Mouse (Mus musculus) embryo, embryonic 11.5 days (tissue): ENCODE data around the gene Apool.
"Not testable (repeated sequence)": the region's sequence is repeated elsewhere in the genome, so short reads cannot be mapped to it uniquely, and the experiment has no call there.

Experiments
- DNase-seq: peaks from one replicate; pipeline ENCODE4 v3.0.0-alpha.2; 2012; ENCODE audit warnings: low read depth, low spot score

Apool gene

GRCm38 (mm10) chrX:112310804-112311530, at the start of gene Apool:
Apool (plus strand) TSS chrX:112311334.
- DNase-seq = peak; percentile 77

GRCm38 (mm10) chrX:112273550-112273949, 37.6 kb upstream of the Apool start:
- no peak for DNase-seq

DNA sequence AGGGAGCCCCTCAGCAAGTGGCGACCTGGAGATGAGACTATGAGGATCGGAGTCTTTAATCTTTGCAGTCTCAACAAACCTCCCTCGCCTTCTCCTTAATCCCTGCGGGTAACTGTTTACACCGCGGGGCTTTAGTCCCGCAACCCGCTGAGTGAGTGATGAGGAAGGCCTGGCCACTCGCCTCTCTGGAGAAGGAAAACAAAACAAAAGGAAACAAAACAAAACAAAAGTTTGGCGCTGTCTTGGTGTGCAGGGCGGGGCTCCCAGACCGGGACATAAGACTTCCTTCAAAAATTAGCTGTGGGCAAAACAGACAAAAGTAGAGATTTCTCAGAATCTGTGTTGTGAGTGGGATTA, 375 bp downstream of the Apool start:
- peak; percentile 1 for DNase-seq

DNA sequence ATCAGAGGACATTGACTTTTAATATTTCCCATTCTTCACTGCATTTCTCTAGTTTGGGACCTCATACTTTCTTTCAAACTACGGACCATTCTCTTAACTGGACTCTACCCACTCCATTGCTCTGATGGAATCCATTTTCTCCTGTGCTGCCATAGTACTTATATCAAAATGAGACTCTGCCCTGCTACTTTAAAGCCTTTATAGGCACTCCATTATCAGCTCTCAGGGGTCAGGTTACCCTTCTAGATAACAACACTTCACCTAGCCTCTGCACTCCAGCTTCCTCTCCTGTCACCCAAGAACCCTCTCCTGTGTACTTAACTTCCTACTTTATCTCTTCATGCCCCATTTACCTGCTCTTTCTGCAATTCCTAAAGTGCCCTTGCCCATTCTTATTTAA, 960 bp downstream of the Apool start:
- no peak for DNase-seq

- DNase-seq = no peak
These were observed 9.1 kb downstream of the Apool start for GRCm38 (mm10) chrX:112320273-112320672.

GRCm38 (mm10) chrX:112339486-112339885, 28.4 kb downstream of the Apool start:
- DNase-seq = no peak

DNA sequence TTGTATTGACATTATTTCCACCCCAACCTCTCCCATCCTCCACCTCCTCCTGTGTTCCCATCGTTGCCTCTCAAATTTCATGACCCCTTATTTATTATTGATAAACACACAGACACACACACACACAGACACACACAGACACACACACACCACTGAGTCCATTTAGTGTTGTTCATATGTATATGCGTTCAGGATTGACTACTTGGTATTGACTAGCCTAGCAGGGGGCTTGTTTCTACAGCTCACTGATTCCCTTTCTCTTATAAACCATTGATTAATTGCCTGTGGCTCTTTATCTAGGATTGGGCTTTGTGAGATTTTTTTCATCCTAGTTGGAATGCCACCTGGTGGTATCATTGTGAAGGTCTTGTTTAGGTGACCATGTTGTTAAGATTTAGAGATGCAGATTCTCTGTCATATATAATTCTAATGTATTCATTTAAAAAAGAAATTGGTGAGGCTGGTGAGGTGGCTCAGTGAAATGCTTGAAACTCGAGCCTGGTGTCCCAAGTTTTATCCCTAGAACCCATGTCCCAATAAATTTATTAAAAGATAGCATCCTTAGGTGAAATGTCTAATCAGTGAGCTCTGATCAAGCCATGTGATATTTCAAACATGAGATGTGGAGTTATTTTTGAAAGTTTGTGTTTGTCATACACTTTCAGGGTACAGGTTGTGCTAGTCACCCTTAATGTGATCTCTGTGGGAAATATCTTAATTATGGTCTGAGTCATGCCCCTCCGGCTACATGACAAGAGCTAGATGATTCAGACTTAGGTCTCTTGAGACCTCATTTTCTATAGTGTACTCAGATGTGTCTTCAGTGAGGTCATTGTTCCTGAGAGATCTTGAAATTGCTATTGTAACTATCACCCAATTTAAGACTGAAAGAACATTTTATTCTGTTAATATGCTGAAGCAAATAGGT, 36.6 kb downstream of the Apool start:
- DNase-seq = no peak

- no peak for DNase-seq
These were observed 37.3 kb downstream of the Apool start for GRCm38 (mm10) chrX:112348395-112348791.

DNA sequence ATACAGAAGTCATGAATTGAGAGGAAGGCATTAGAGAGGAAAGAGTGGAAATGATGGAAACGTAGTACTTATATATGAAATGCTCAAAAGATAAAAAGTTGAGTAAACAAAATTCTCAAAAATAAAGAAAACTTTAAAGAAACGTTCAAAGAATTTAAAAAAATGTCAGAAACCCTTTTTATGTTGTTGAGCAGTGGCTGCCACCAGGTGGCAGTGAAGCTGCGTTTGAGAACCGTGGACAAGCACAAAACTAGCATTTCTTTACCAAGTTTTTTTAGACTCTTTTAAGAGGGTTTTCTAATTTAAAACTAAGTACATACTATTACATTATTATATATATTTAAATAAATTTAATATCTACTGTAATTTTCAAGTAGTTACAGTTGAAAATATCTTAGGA, 57.3 kb downstream of the Apool start:
- no peak for DNase-seq

- not testable (repeated sequence) for DNase-seq
These were observed 59.7 kb downstream of the Apool start for GRCm38 (mm10) chrX:112370577-112371410.

GRCm38 (mm10) chrX:112406679-112407078, 95.5 kb downstream of the Apool start, which contains the start of gene Satl1:
Satl1 (minus strand) TSS chrX:112406779.
- no peak for DNase-seq

DNA sequence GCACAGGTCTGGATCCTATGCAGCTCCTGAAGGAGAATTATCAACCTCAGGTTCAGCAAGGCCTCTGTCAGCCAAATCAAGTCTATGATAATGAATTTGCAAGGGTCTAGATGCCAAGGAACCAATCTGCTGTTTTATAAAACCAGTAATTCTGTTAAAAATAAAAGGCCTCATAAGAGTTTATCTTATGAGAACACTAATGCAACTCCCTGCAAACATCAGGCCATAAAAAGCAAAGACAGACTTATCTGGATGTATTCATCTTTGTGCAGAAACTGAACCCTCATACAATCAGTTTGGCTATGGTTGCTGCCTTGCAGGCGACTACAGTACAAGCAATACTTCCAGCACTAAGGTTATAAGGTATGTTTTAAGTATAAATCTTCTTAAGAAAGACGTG, 101.2 kb downstream of the Apool start:
- no peak for DNase-seq
